In genomic region chr11:88862355-88862754, GRCm38 (mm10) we compare ENCODE assay signal across 8 mouse cellular contexts. TPM values are rescaled to one million over a fixed set of nuclear protein-coding genes. Genes with fewer than 3 reads are reported as not detected.
DNase-seq lines count a peak whose midpoint lies in the region; ATAC-seq and TF ChIP-seq lines count a peak whose summit lies in the region.

No protein-coding gene starts in this region.

- peak overlapping the region; percentile 96 for H3K4me2 ChIP-seq in lung, embryonic 14.5 days
- peak overlapping the region; percentile 97 for H3K4me2 ChIP-seq in forebrain, embryonic 12.5 days
- peak overlapping the region; percentile 96; the same call in 1 of the 2 replicates for H3K4me2 ChIP-seq in limb, embryonic 15.5 days
- peak overlapping the region; percentile 90 for H3K4me2 ChIP-seq in stomach, embryonic 16.5 days (ENCODE audit: low read depth, low read length)

- DNase-seq in lung, embryonic 14.5 days, result no peak
- DNase-seq in lung, postnatal 14 days, result no peak
- DNase-seq in retina, postnatal 1 day, result no peak
- DNase-seq in spleen, adult 12 weeks (ENCODE audit: low spot score), result no peak
- no peak for DNase-seq in lung, postnatal 4 days

- H3K27ac ChIP-seq in lung, embryonic 14.5 days (ENCODE audit: low read depth), result no peak overlapping the region
- no peak overlapping the region for H3K27ac ChIP-seq in forebrain, embryonic 12.5 days
- H3K27ac ChIP-seq in limb, embryonic 15.5 days, result no peak overlapping the region
- H3K27ac ChIP-seq in stomach, embryonic 16.5 days (ENCODE audit: low read length), result peak overlapping the region; percentile 66; the same call in 1 of the 2 replicates

- peak overlapping the region; percentile 77 for H3K4me3 ChIP-seq in lung, embryonic 14.5 days (ENCODE audit: low read depth, low read length)
- H3K4me3 ChIP-seq in forebrain, embryonic 12.5 days (replicated peaks), result peak overlapping the region; percentile 66
- peak overlapping the region; percentile 65 for H3K4me3 ChIP-seq in limb, embryonic 15.5 days
- H3K4me3 ChIP-seq in stomach, embryonic 16.5 days (replicated peaks; ENCODE audit: low read length), result peak overlapping the region; percentile 61

- H3K36me3 ChIP-seq in lung, embryonic 14.5 days (ENCODE audit: insufficient read depth), result no peaks in the 10 kb centered on the region
- no peaks in the 10 kb centered on the region for H3K36me3 ChIP-seq in forebrain, embryonic 12.5 days (replicated peaks)
- no peaks in the 10 kb centered on the region for H3K36me3 ChIP-seq in limb, embryonic 15.5 days
- H3K36me3 ChIP-seq in stomach, embryonic 16.5 days (ENCODE audit: control insufficient read depth, insufficient read depth, low read length), result no peaks in the 10 kb centered on the region

- no peak for TF ChIP-seq CTCF in lung, embryonic 14.5 days (IDR thresholded peaks at IDR 0.05; ENCODE audit: low read depth)

- 90% methylated on average over 2 of the region's 2 CpGs for WGBS in lung, embryonic 14.5 days
- WGBS in forebrain, embryonic 12.5 days, result 82% methylated on average over 2 of the region's 2 CpGs
- 67% methylated on average over 2 of the region's 2 CpGs for WGBS in limb, embryonic 15.5 days
- 65% methylated on average over 2 of the region's 2 CpGs for WGBS in stomach, embryonic 16.5 days

- H3K9me3 ChIP-seq in lung, embryonic 14.5 days (ENCODE audit: low read depth, low read length), result no peaks in the 10 kb centered on the region
- H3K9me3 ChIP-seq in forebrain, embryonic 12.5 days, result no peaks in the 10 kb centered on the region
- no peaks in the 10 kb centered on the region for H3K9me3 ChIP-seq in limb, embryonic 15.5 days
- H3K9me3 ChIP-seq in stomach, embryonic 16.5 days (replicated peaks; ENCODE audit: control insufficient read depth, low read length), result no peaks in the 10 kb centered on the region

- peaks cover 11% of the 10 kb centered on the region for H3K4me1 ChIP-seq in lung, embryonic 14.5 days (ENCODE audit: insufficient read depth)
- H3K4me1 ChIP-seq in forebrain, embryonic 12.5 days, result peaks cover 26% of the 10 kb centered on the region
- H3K4me1 ChIP-seq in limb, embryonic 15.5 days, result peaks cover 21% of the 10 kb centered on the region
- peaks cover 13% of the 10 kb centered on the region for H3K4me1 ChIP-seq in stomach, embryonic 16.5 days (ENCODE audit: control insufficient read depth, insufficient read depth, low read length)

- ATAC-seq in lung, embryonic 14.5 days (ENCODE audit: insufficient read depth), result no peak
- no peak for ATAC-seq in forebrain, embryonic 12.5 days (ENCODE audit: low FRiP score)
- ATAC-seq in limb, embryonic 15.5 days (ENCODE audit: insufficient number of reproducible peaks, low FRiP score, low TSS enrichment, low read depth), result no peak
- ATAC-seq in stomach, embryonic 16.5 days (ENCODE audit: insufficient read depth, low FRiP score), result no peak

- peak overlapping the region; percentile 76; the same call in 1 of the 2 replicates for H3K9ac ChIP-seq in lung, embryonic 14.5 days
- H3K9ac ChIP-seq in forebrain, embryonic 12.5 days, result no peak overlapping the region
- H3K9ac ChIP-seq in limb, embryonic 15.5 days, result no peak overlapping the region
- peak overlapping the region; percentile 79 for H3K9ac ChIP-seq in stomach, embryonic 16.5 days (ENCODE audit: low read length)

- no peaks in the 10 kb centered on the region for H3K27me3 ChIP-seq in lung, embryonic 14.5 days (ENCODE audit: insufficient read depth, low read length)
- peaks cover 18% of the 10 kb centered on the region; the same call in 1 of the 2 replicates for H3K27me3 ChIP-seq in forebrain, embryonic 12.5 days
- H3K27me3 ChIP-seq in limb, embryonic 15.5 days, result no peaks in the 10 kb centered on the region
- H3K27me3 ChIP-seq in stomach, embryonic 16.5 days (ENCODE audit: control insufficient read depth, insufficient read depth, low read length), result no peaks in the 10 kb centered on the region

RNA-seq across cellular contexts. Expression of gene Akap1, which starts 2.0 kb away (rescaled TPM):
- polyA plus RNA-seq in lung, embryonic 14.5 days (2014; fragmentation: Nextera tagmentation; extraction: Ambion mirVana), result 18.8 and 20.6 TPM in 2 replicates
- 20.9 and 23.3 TPM in 2 replicates for polyA plus RNA-seq in forebrain, embryonic 12.5 days (2016; fragmentation: Nextera tagmentation; extraction: Ambion mirVana)
- polyA plus RNA-seq in limb, embryonic 15.5 days (2015; fragmentation: Nextera tagmentation; extraction: Ambion mirVana), result 17.9 and 24.4 TPM in 2 replicates
- 28.5 and 30.9 TPM in 2 replicates for polyA plus RNA-seq in stomach, embryonic 16.5 days (2015; fragmentation: Nextera tagmentation; extraction: Ambion mirVana)

Comparison
In these comparisons a context has a peak if more than half of its experiments do, and no peak if none do; other contexts are left out.
1. H3K9ac ChIP-seq: peak in lung, embryonic 14.5 days (single experiment) and stomach, embryonic 16.5 days (single experiment); none in forebrain, embryonic 12.5 days (single experiment) and limb, embryonic 15.5 days (single experiment).
2. Peak in every context shown above with its lines, with median percentiles within 50 percentile points of each other: H3K4me2 ChIP-seq and H3K4me3 ChIP-seq.